15 mouse cellular contexts compared by ENCODE assay signal in the genomic region with DNA sequence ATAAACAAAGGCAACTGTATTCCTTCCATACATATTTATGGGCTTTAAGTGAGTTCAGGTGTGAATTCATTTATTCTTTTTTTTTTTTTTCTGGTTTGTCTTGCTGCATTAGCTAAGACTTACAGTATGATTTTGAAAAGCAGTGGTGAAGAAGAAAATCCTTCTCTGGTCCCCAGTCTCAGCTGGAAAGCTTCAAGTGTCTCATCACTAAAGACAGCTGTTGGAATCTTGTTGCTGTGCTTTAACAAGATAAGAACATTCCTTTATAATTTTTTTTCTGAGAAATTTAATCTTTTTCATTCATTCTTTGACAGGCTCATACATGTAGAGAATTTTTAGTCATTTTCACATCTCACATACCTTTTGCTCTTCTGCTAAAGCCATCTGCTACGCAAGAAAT.
"Had no signal": no experiment of that assay in that cellular context is flagged by ENCODE, and none has a peak within 500 bp of the region (broad histone marks: within the 10 kb centered on the region; RNA-seq: fewer than 3 reads in every experiment).

No protein-coding gene starts in this region.

- H3K27me3 ChIP-seq: neural tube, embryonic 15.5 days; stomach, embryonic 15.5 days had no signal

- H3K9ac ChIP-seq: neural tube, embryonic 15.5 days; stomach, embryonic 15.5 days had no signal

- H3K4me3 ChIP-seq: neural tube, embryonic 15.5 days; stomach, embryonic 15.5 days had no signal

- H3K4me2 ChIP-seq: neural tube, embryonic 15.5 days; stomach, embryonic 15.5 days had no signal

- H3K4me1 ChIP-seq: neural tube, embryonic 15.5 days; stomach, embryonic 15.5 days had no signal

- H3K27ac ChIP-seq: neural tube, embryonic 15.5 days; stomach, embryonic 15.5 days; stomach, postnatal 0 days had no signal

- H3K9me3 ChIP-seq: neural tube, embryonic 15.5 days; stomach, embryonic 15.5 days had no signal

- DNase-seq: retina, postnatal 1 day; right cerebral cortex, adult 18-20 months; right cerebral cortex, postnatal 14 days; right cerebral cortex, postnatal 25 days; right cerebral cortex, postnatal 4 days; spleen, adult 18-20 months; thymus, adult 18-20 months; thymus, adult 2 months; thymus, postnatal 14 days; thymus, postnatal 25 days; thymus, postnatal 36 days; thymus, postnatal 4 days had no signal

- H3K36me3 ChIP-seq: neural tube, embryonic 15.5 days; stomach, embryonic 15.5 days had no signal
